ENCODE assay signal across 10 mouse cellular contexts in genomic region chr12:111443921-111444831, GRCm38 (mm10). TPM values are rescaled to one million over a fixed set of nuclear protein-coding genes. Genes with fewer than 3 reads are reported as not detected.
DNase-seq lines count a peak whose midpoint lies in the region; ATAC-seq and TF ChIP-seq lines count a peak whose summit lies in the region.
"Had no signal": no experiment of that assay in that cellular context is flagged by ENCODE, and none has a peak within 500 bp of the region (broad histone marks: within the 10 kb centered on the region; RNA-seq: fewer than 3 reads in every experiment).

No protein-coding gene starts in this region.

- WGBS in kidney, postnatal 0 days = 55% methylated on average over 10 of the region's 10 CpGs
- 20% methylated on average over 10 of the region's 10 CpGs for WGBS in bone marrow, adult 2 months
- 48% methylated on average over 10 of the region's 10 CpGs for WGBS in heart, embryonic 14.5 days

- peaks cover 4% of the 10 kb centered on the region; the same call in 1 of the 2 replicates for H3K36me3 ChIP-seq in kidney, postnatal 0 days (ENCODE audit: insufficient read depth, low read length)
- no peaks in the 10 kb centered on the region for H3K36me3 ChIP-seq in heart, embryonic 14.5 days (ENCODE audit: control insufficient read depth, insufficient read depth, low read length)

- H3K4me1 ChIP-seq in kidney, postnatal 0 days (replicated peaks; ENCODE audit: insufficient read depth, low read length) = peaks cover 41% of the 10 kb centered on the region
- H3K4me1 ChIP-seq in bone marrow, adult 2 months (ENCODE audit: control insufficient read depth, insufficient read depth, low read length) = peaks cover 3% of the 10 kb centered on the region; the same call in 1 of the 2 replicates
- H3K4me1 ChIP-seq in heart, embryonic 14.5 days (ENCODE audit: control insufficient read depth in 2 of 2, insufficient read depth in 2 of 2, low read length in 2 of 2) = peaks cover 13 to 34% of the 10 kb centered on the region in 2 experiments

- no peak for ATAC-seq in kidney, postnatal 0 days (replicated peaks; ENCODE audit: low FRiP score, low read depth)
- ATAC-seq in heart, embryonic 14.5 days (ENCODE audit: insufficient number of reproducible peaks, insufficient read depth, low FRiP score, low read depth) = no peak
- ATAC-seq in megakaryocyte progenitor cell, adult 5-6 weeks (replicated peaks; ENCODE audit: poor library complexity) = peak; percentile 6; the same call in 1 of the 2 replicates

- no peak overlapping the region for H3K27ac ChIP-seq in kidney, postnatal 0 days
- peak overlapping the region; percentile 94 for H3K27ac ChIP-seq in bone marrow, adult 2 months (ENCODE audit: control insufficient read depth, insufficient read depth, low read depth, low read length, poor library complexity)
- H3K27ac ChIP-seq in heart, embryonic 14.5 days (replicated peaks in 1 of 2; ENCODE audit: control insufficient read depth in 1 of 2, insufficient read depth in 1 of 2, low read depth in 2 of 2, low read length in 2 of 2) = no peak overlapping the region

- no peak for TF ChIP-seq POLR2A in bone marrow, adult 2 months (IDR thresholded peaks at IDR 0.05; ENCODE audit: borderline replicate concordance, control insufficient read depth, low read depth, low read length)

- peak overlapping the region; percentile 45 for H3K4me3 ChIP-seq in kidney, postnatal 0 days (replicated peaks; ENCODE audit: low read depth, low read length)
- peak overlapping the region; percentile 88 for H3K4me3 ChIP-seq in bone marrow, adult 2 months (replicated peaks; ENCODE audit: control insufficient read depth, low read depth, low read length)
- H3K4me3 ChIP-seq in heart, embryonic 14.5 days (ENCODE audit: control insufficient read depth in 1 of 2, insufficient read depth in 1 of 2, low read depth in 1 of 2, low read length in 2 of 2) = no peak overlapping the region

- no peak overlapping the region for H3K9ac ChIP-seq in kidney, postnatal 0 days (ENCODE audit: low read depth, low read length)
- H3K9ac ChIP-seq in heart, embryonic 14.5 days (ENCODE audit: low read length) = no peak overlapping the region

- peak overlapping the region; percentile 77 for H3K4me2 ChIP-seq in kidney, postnatal 0 days (ENCODE audit: low read length)
- H3K4me2 ChIP-seq in heart, embryonic 14.5 days (ENCODE audit: low read length) = peak overlapping the region; percentile 85

- no peak for TF ChIP-seq CTCF in kidney, postnatal 0 days (IDR thresholded peaks at IDR 0.05; ENCODE audit: low read depth)
- TF ChIP-seq CTCF in bone marrow, adult 2 months (IDR thresholded peaks at IDR 0.05; ENCODE audit: control insufficient read depth, insufficient read depth, low read length) = no peak

- no peaks in the 10 kb centered on the region for H3K9me3 ChIP-seq in kidney, postnatal 0 days (replicated peaks; ENCODE audit: low read length)
- H3K9me3 ChIP-seq in heart, embryonic 14.5 days (ENCODE audit: control insufficient read depth, low read length) = no peaks in the 10 kb centered on the region

- H3K27me3 ChIP-seq in kidney, postnatal 0 days (ENCODE audit: insufficient read depth, low read length) = 0 out of 2 replicates have a peak, but pooled peaks cover 6% of the 10 kb centered on the region
- peaks cover 83% of the 10 kb centered on the region for H3K27me3 ChIP-seq in heart, embryonic 14.5 days (ENCODE audit: control insufficient read depth, insufficient read depth, low read length)

- no peak for DNase-seq in kidney, postnatal 0 days (ENCODE audit: low spot score)
- no peak for DNase-seq in kidney, adult 9 months
- DNase-seq in T-cell, adult 2 months (ENCODE audit: low spot score) = no peak
- DNase-seq in right cerebral cortex, adult 2 months (ENCODE audit: low spot score in 2 of 2) = no peak
- DNase-seq: right cerebral cortex, postnatal 14 days had no signal

RNA-seq across cellular contexts. Expression of gene Tnfaip2, which starts 1.9 kb away (rescaled TPM):
- polyA plus RNA-seq in kidney, postnatal 0 days (2015; fragmentation: Nextera tagmentation; extraction: Ambion mirVana) = 34.8 and 46.7 TPM in 2 replicates
- polyA plus RNA-seq in bone marrow, adult 2 months (2011; ENCODE audit: insufficient read depth, insufficient read length, low replicate concordance, missing spikeins) = 91.4 and 149 TPM in 2 replicates
- 5.5 and 6.9 TPM in 2 replicates for polyA plus RNA-seq in heart, embryonic 14.5 days (2014; fragmentation: Nextera tagmentation; extraction: Ambion mirVana)
- total RNA-seq in megakaryocyte progenitor cell, adult 5-6 weeks (2015) = 18.3 and 20.9 TPM in 2 replicates
- 31.1 and 67.8 TPM in 2 replicates for total RNA-seq in megakaryocyte progenitor cell, adult 5-6 weeks (2017)

RNA-seq across cellular contexts. Expression of gene Exoc3l4, which starts 27.4 kb away (rescaled TPM):
- 25.4 and 25.9 TPM in 2 replicates for polyA plus RNA-seq in kidney, postnatal 0 days (2015; fragmentation: Nextera tagmentation; extraction: Ambion mirVana)
- polyA plus RNA-seq in bone marrow, adult 2 months (2011; ENCODE audit: insufficient read depth, insufficient read length, low replicate concordance, missing spikeins) = 7.3 and 18.4 TPM in 2 replicates
- 8.1 and 9.4 TPM in 2 replicates for polyA plus RNA-seq in heart, embryonic 14.5 days (2014; fragmentation: Nextera tagmentation; extraction: Ambion mirVana)
- total RNA-seq in megakaryocyte progenitor cell, adult 5-6 weeks (2015) = 0.42 and 1.1 TPM in 2 replicates
- not detected in 2 replicates for total RNA-seq in megakaryocyte progenitor cell, adult 5-6 weeks (2017)

RNA-seq across cellular contexts. Expression of gene Lbhd2, which starts 37.6 kb away (rescaled TPM):
- 12.6 and 14.3 TPM in 2 replicates for polyA plus RNA-seq in kidney, postnatal 0 days (2015; fragmentation: Nextera tagmentation; extraction: Ambion mirVana)
- not detected in 2 replicates for polyA plus RNA-seq in bone marrow, adult 2 months (2011; ENCODE audit: insufficient read depth, insufficient read length, low replicate concordance, missing spikeins)
- polyA plus RNA-seq in heart, embryonic 14.5 days (2014; fragmentation: Nextera tagmentation; extraction: Ambion mirVana) = 1.2 TPM in 1 of 2 replicates, not detected in the other
- total RNA-seq in megakaryocyte progenitor cell, adult 5-6 weeks (2015) = 0.30 TPM in 1 of 2 replicates, not detected in the other
- not detected in 2 replicates for total RNA-seq in megakaryocyte progenitor cell, adult 5-6 weeks (2017)
- polyA plus RNA-seq: gonadal fat pad, adult 2 months; neural tube, embryonic 11.5 days had no signal

RNA-seq across cellular contexts. Expression of gene Gm266, which starts 41.4 kb away (rescaled TPM):
- polyA plus RNA-seq in kidney, postnatal 0 days (2015; fragmentation: Nextera tagmentation; extraction: Ambion mirVana) = 97.1 and 109 TPM in 2 replicates
- polyA plus RNA-seq in bone marrow, adult 2 months (2011; ENCODE audit: insufficient read depth, insufficient read length, low replicate concordance, missing spikeins) = not detected in 2 replicates
- polyA plus RNA-seq in heart, embryonic 14.5 days (2014; fragmentation: Nextera tagmentation; extraction: Ambion mirVana) = 1.1 and 1.4 TPM in 2 replicates
- not detected in 2 replicates for total RNA-seq in megakaryocyte progenitor cell, adult 5-6 weeks (2015)
- not detected in 2 replicates for total RNA-seq in megakaryocyte progenitor cell, adult 5-6 weeks (2017)

Comparison
In these comparisons a context has a peak if more than half of its experiments do, and no peak if none do; other contexts are left out.
1. H3K4me3 ChIP-seq: peak in kidney, postnatal 0 days (single experiment) and bone marrow, adult 2 months (single experiment); none in heart, embryonic 14.5 days (0 of 2).